In genomic region chr12:70622019-70622418, GRCm38 (mm10) we compare ENCODE assay signal across 11 mouse cellular contexts.
"Had no signal": no experiment of that assay in that cellular context is flagged by ENCODE, and none has a peak within 500 bp of the region (broad histone marks: within the 10 kb centered on the region; RNA-seq: fewer than 3 reads in every experiment).

No protein-coding gene starts in this region.

- ATAC-seq: liver, embryonic 12.5 days; midbrain, embryonic 13.5 days had no signal

- H3K4me1 ChIP-seq: limb, embryonic 15.5 days; liver, embryonic 12.5 days; midbrain, embryonic 13.5 days; stomach, embryonic 15.5 days had no signal

- H3K27me3 ChIP-seq: limb, embryonic 15.5 days; liver, embryonic 12.5 days; midbrain, embryonic 13.5 days; stomach, embryonic 15.5 days had no signal

- H3K9ac ChIP-seq: limb, embryonic 15.5 days; liver, embryonic 12.5 days; midbrain, embryonic 13.5 days; stomach, embryonic 15.5 days had no signal

- DNase-seq: kidney, adult 8-10 months; kidney, postnatal 36 days; layer of hippocampus, adult 9-11 months; layer of hippocampus, postnatal 36 days; right cerebral cortex, postnatal 14 days; thymus, adult 2 months; thymus, postnatal 25 days had no signal

- H3K27ac ChIP-seq: limb, embryonic 15.5 days; liver, embryonic 12.5 days; midbrain, embryonic 13.5 days; stomach, embryonic 15.5 days had no signal

- H3K4me2 ChIP-seq: limb, embryonic 15.5 days; liver, embryonic 12.5 days; midbrain, embryonic 13.5 days; stomach, embryonic 15.5 days had no signal

- H3K9me3 ChIP-seq: limb, embryonic 15.5 days; liver, embryonic 12.5 days; midbrain, embryonic 13.5 days; stomach, embryonic 15.5 days had no signal

- H3K4me3 ChIP-seq: limb, embryonic 15.5 days; liver, embryonic 12.5 days; midbrain, embryonic 13.5 days; stomach, embryonic 15.5 days had no signal

- H3K36me3 ChIP-seq: limb, embryonic 15.5 days; liver, embryonic 12.5 days; midbrain, embryonic 13.5 days; stomach, embryonic 15.5 days had no signal
